ENCODE assay signal across 8 mouse cellular contexts in genomic region chr7:31059108-31059507, GRCm38 (mm10). TPM values are rescaled to one million over a fixed set of nuclear protein-coding genes. Genes with fewer than 3 reads are reported as not detected.
DNase-seq lines count a peak whose midpoint lies in the region; ATAC-seq and TF ChIP-seq lines count a peak whose summit lies in the region.

TSS of gene Lgi4 (plus strand) at chr7:31059342.

- H3K36me3 ChIP-seq in heart, embryonic 12.5 days = no peaks in the 10 kb centered on the region
- no peaks in the 10 kb centered on the region for H3K36me3 ChIP-seq in intestine, embryonic 15.5 days
- no peaks in the 10 kb centered on the region for H3K36me3 ChIP-seq in small intestine, adult 2 months (ENCODE audit: control insufficient read depth, insufficient read depth, low read length)

- TF ChIP-seq POLR2A in cortical plate, adult 2 months (IDR thresholded peaks at IDR 0.05; ENCODE audit: extremely low read depth, insufficient read depth, low read length) = no peak
- TF ChIP-seq POLR2A in small intestine, adult 2 months (IDR thresholded peaks at IDR 0.05; ENCODE audit: low read depth, low read length) = no peak

- DNase-seq in heart, adult 11 months = peak; percentile 99
- peak; percentile 91 to 92 for DNase-seq in gastrocnemius, adult 8-10 months (ENCODE audit: low spot score in 2 of 2)
- peak; percentile 70 to 89 for DNase-seq in left cerebral cortex, postnatal 10 days (ENCODE audit: extremely low spot score in 1 of 2, low spot score in 2 of 2)

- no peak within 1 kb of the TSS for H3K4me3 ChIP-seq in heart, embryonic 12.5 days
- no peak within 1 kb of the TSS for H3K4me3 ChIP-seq in cortical plate, adult 2 months (ENCODE audit: insufficient read depth, low read length)
- no peak within 1 kb of the TSS for H3K4me3 ChIP-seq in intestine, embryonic 15.5 days (replicated peaks)
- H3K4me3 ChIP-seq in small intestine, adult 2 months (ENCODE audit: low read depth, low read length) = no peak within 1 kb of the TSS

- H3K4me2 ChIP-seq in heart, embryonic 12.5 days = no peak within 1 kb of the TSS
- H3K4me2 ChIP-seq in intestine, embryonic 15.5 days (replicated peaks) = no peak within 1 kb of the TSS

- peak; percentile 81 for TF ChIP-seq CTCF in cortical plate, adult 2 months (IDR thresholded peaks at IDR 0.05; ENCODE audit: extremely low read depth, insufficient read depth, low read length)
- TF ChIP-seq CTCF in small intestine, adult 2 months (IDR thresholded peaks at IDR 0.05; ENCODE audit: extremely low read depth, insufficient read length, insufficient replicate concordance, low read depth, low read length) = peak; percentile 95

- H3K9ac ChIP-seq in heart, embryonic 12.5 days = no peak within 1 kb of the TSS
- H3K9ac ChIP-seq in intestine, embryonic 15.5 days = no peak within 1 kb of the TSS

- H3K27me3 ChIP-seq in heart, embryonic 12.5 days (replicated peaks) = no peaks in the 10 kb centered on the region
- no peaks in the 10 kb centered on the region; the same call in 1 of the 2 replicates for H3K27me3 ChIP-seq in intestine, embryonic 15.5 days (replicated peaks)
- H3K27me3 ChIP-seq in small intestine, adult 2 months (ENCODE audit: control insufficient read depth, insufficient read depth, low read length) = no peaks in the 10 kb centered on the region; the same call in 1 of the 2 replicates

- intact Hi-C loops in left cerebral cortex, postnatal 10 days (cut with DNase I) = loop anchor here (2.0 kb wide), 1 partner anchor 38 kb away; no protein-coding TSS in a partner anchor

- H3K9me3 ChIP-seq in heart, embryonic 12.5 days (replicated peaks) = no peaks in the 10 kb centered on the region
- no peaks in the 10 kb centered on the region for H3K9me3 ChIP-seq in intestine, embryonic 15.5 days

- H3K4me1 ChIP-seq in heart, embryonic 12.5 days (replicated peaks) = peaks cover 24% of the 10 kb centered on the region
- 0 out of 2 replicates have a peak, but pooled peaks cover 2% of the 10 kb centered on the region for H3K4me1 ChIP-seq in cortical plate, adult 2 months (ENCODE audit: control insufficient read depth, insufficient read depth, low read length)
- H3K4me1 ChIP-seq in intestine, embryonic 15.5 days (replicated peaks) = peaks cover 19% of the 10 kb centered on the region
- H3K4me1 ChIP-seq in small intestine, adult 2 months (ENCODE audit: control insufficient read depth, insufficient read depth, insufficient read length, low read length) = peaks cover 2% of the 10 kb centered on the region; the same call in 1 of the 2 replicates

- WGBS in heart, embryonic 12.5 days = 2% methylated on average over 2 of the region's 2 CpGs
- 1% methylated on average over 2 of the region's 2 CpGs for WGBS in intestine, embryonic 15.5 days
- WGBS in small intestine, adult 2 months = 1% methylated on average over 2 of the region's 2 CpGs

- H3K27ac ChIP-seq in heart, embryonic 12.5 days (ENCODE audit: poor library complexity, severe bottlenecking) = no peak within 1 kb of the TSS
- H3K27ac ChIP-seq in cortical plate, adult 2 months (ENCODE audit: insufficient read depth, low read length) = 0 out of 2 replicates have a peak within 1 kb of the TSS, but pooled peaks have one; percentile 1
- no peak within 1 kb of the TSS for H3K27ac ChIP-seq in intestine, embryonic 15.5 days
- H3K27ac ChIP-seq in small intestine, adult 2 months (ENCODE audit: insufficient read depth, low read depth, low read length) = no peak within 1 kb of the TSS

- no peak for ATAC-seq in heart, embryonic 12.5 days (ENCODE audit: insufficient number of reproducible peaks, low FRiP score)
- ATAC-seq in intestine, embryonic 15.5 days = peak; percentile 60
- ATAC-seq in megakaryocyte-erythroid progenitor cell, adult 5-6 weeks (replicated peaks; ENCODE audit: low FRiP score, low TSS enrichment, poor library complexity, severe bottlenecking) = peak; percentile 79

RNA-seq across cellular contexts. Expression of gene Lgi4, which starts in this region (rescaled TPM):
- polyA plus RNA-seq in heart, embryonic 12.5 days (2016; fragmentation: Nextera tagmentation; extraction: Ambion mirVana) = 0.14 TPM in 1 of 2 replicates, not detected in the other
- 35.6 and 37.5 TPM in 2 replicates for polyA plus RNA-seq in cortical plate, adult 2 months (2012; rRNA removed)
- 1 to 10 TPM; 1.4 to 3.5 (median 2.3) TPM for total RNA-seq in gastrocnemius, adult 8-10 months (2022)
- polyA plus RNA-seq in intestine, embryonic 15.5 days (2015; fragmentation: Nextera tagmentation; extraction: Ambion mirVana) = 1.5 TPM in 2 replicates
- 1 to 10 TPM; 9.0 to 9.2 TPM for total RNA-seq in left cerebral cortex, postnatal 10 days (2021)
- not detected in 2 replicates for total RNA-seq in megakaryocyte-erythroid progenitor cell, adult 5-6 weeks (2014; fragmentation: Nextera tagmentation)
- total RNA-seq in megakaryocyte-erythroid progenitor cell, adult 5-6 weeks (2017) = not detected in 2 replicates
- 2.5 and 3.0 TPM in 2 replicates for polyA plus RNA-seq in small intestine, adult 2 months (2012; rRNA removed)

Comparison
In these comparisons a context has a peak if more than half of its experiments do, and no peak if none do; other contexts are left out.
1. Peak in ATAC-seq in megakaryocyte-erythroid progenitor cell, adult 5-6 weeks; RNA of the gene not detected or under 1 TPM.